Mouse (Mus musculus) stomach, postnatal 0 days (tissue): ENCODE results near the gene Prpsap1. TPM values are rescaled to one million over a fixed set of nuclear protein-coding genes. Genes with fewer than 3 reads are reported as not detected.

Source experiments
- ATAC-seq: fragments of 200-750 bp; cut with Nextera tagmentation; 2 replicates; pipeline ENCODE4 v1.8.0; 2017; ENCODE audit not compliant: low FRiP score, low TSS enrichment
- DNase-seq: peaks from one replicate; pipeline ENCODE4 v3.0.0-alpha.2; 2016; ENCODE audit warnings: low spot score
- H3K27ac ChIP-seq: fragments of 300-500 bp; sonication (generic); replicated peaks from 2 replicates; pipeline ENCODE4 v1.5.1; 2014; ENCODE audit warnings: mild to moderate bottlenecking, control low read depth
- H3K27me3 ChIP-seq: fragments of 300-500 bp; sonication (generic); 2 replicates; pipeline ENCODE4 v1.6.1; 2014; ENCODE audit warnings: low read length; ENCODE audit not compliant: control insufficient read depth, insufficient read depth
- H3K36me3 ChIP-seq: fragments of 300-500 bp; sonication (generic); 2 replicates; pipeline ENCODE4 v1.6.1; 2014; ENCODE audit warnings: low read length, mixed read lengths; ENCODE audit not compliant: control insufficient read depth, insufficient read depth
- H3K4me1 ChIP-seq: fragments of 300-500 bp; sonication (generic); replicated peaks from 2 replicates; pipeline ENCODE4 v1.6.1; 2014; ENCODE audit warnings: antibody characterized with exemption; ENCODE audit not compliant: control insufficient read depth, insufficient read depth
- H3K4me2 ChIP-seq: fragments of 300-500 bp; sonication (generic); replicated peaks from 2 replicates; pipeline ENCODE4 v1.6.1; 2014; ENCODE audit warnings: low read depth, mild to moderate bottlenecking, control low read depth, moderate library complexity
- H3K4me3 ChIP-seq: fragments of 300-500 bp; sonication (generic); 2 replicates; pipeline ENCODE4 v1.5.1; 2014; ENCODE audit warnings: low read depth, low read length, control low read depth
- H3K9ac ChIP-seq: fragments of 300-500 bp; sonication (generic); 2 replicates; pipeline ENCODE4 v1.6.1; 2014; ENCODE audit warnings: mild to moderate bottlenecking, low read length, control low read depth, mixed read lengths
- H3K9me3 ChIP-seq: fragments of 300-500 bp; sonication (generic); 2 replicates; pipeline ENCODE4 v1.6.1; 2016; ENCODE audit warnings: low read length; ENCODE audit not compliant: control insufficient read depth
- CTCF ChIP-seq: IDR thresholded peaks from 2 replicates; pipeline ENCODE4 v1.5.1; 2016; ENCODE audit warnings: antibody characterized with exemption, low read depth, mild to moderate bottlenecking, moderate library complexity
- EP300 ChIP-seq: optimal IDR thresholded peaks from 2 replicates; pipeline ENCODE3; 2016; ENCODE audit warnings: antibody characterized with exemption
- WGBS: fragments of 180-500 bp; shearing (Covaris S2); extraction: QIAGEN DNeasy Blood & Tissue Kit; methylation state at CpG from one replicate; pipeline ENCODE4 v1.1.7; 2014; 5-methylcytosine and 5-hydroxymethylcytosine counted together
- polyA plus RNA-seq: library from polyadenylated mRNA; unstranded; fragments of >200 nt; fragmentation: Nextera tagmentation; extraction: Ambion mirVana; gene quantifications from 2 replicates; pipeline ENCODE4 v1.2.1, GENCODE M21; 2015

The Prpsap1 gene
- polyA plus RNA-seq, 1 experiment from 2014 or later, result 94.0 TPM

DNA sequence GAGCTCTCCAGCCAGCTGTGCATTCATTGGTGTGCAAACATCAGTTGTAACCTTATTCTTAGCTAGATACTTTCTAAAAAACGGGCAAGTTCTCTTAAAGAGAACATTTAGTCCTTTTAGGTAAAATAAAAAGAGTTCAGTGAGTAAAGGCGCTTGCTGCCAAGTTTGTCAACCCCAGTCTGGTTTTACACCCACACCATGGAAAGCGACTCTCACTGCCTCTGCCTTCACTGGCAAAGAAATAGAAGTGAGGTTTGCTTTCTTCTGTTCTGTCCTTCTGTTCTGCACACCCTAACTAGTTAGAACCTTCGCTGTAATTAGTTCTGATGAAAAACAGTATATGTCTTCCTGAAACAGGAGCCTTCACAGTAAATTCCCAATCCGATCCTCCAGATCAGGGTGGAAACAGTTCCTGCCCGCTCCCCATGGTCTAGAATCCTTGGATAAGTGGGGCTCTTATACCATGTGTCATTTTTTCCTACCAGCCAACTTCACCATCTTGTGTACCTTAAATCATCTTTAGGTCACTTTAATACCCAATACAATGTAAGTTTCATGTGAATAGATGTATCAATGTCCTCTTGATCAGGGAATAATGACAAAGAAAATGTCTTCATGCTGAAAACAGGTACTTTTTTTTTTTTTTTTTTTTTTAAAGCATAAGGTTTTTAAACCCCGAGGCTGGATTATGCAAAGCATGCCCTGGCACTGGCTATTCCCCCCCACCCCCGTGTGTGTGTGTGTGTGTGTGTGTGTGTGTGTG is 61.2 kb downstream of the Prpsap1 start:
- Histone ChIP-seq H3K4me3 (no peak overlapping the region), H3K4me2 (no peak overlapping the region; the same call in 1 of the 2 replicates), H3K9ac (no peak overlapping the region), H3K4me1 (peaks cover 11% of the 10 kb centered on the region), H3K27ac (peak overlapping the region; percentile 89), H3K9me3 (no peaks in the 10 kb centered on the region), H3K27me3 (no peaks in the 10 kb centered on the region), H3K36me3 (no peaks in the 10 kb centered on the region; the same call in 1 of the 2 replicates)
- TF ChIP-seq CTCF (no peak), EP300 (no peak)
- DNase-seq (no peak), ATAC-seq (no peak)
- 52% methylated on average over 8 of the region's 8 CpGs for WGBS

DNA sequence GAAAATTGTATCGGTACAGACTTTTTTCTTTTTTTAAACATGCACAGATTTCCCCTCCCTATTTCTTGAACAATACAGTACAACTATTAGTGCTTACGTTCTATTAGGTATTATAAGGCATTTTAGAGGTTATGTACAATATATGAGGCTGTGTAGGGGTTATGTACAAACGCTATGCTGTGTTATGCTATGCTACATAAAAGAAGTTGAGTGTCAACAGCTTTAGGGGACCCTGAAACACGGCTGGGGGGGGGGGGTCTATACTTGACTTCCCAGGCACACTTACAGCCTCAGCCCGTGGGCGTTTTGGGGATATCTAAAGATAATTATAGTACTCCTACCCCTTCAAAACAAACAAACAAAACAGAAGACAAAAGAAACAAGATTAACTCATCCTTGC is 61.9 kb downstream of the Prpsap1 start:
- Histone ChIP-seq H3K9ac (no peak overlapping the region), H3K4me2 (no peak overlapping the region), H3K27me3 (no peaks in the 10 kb centered on the region), H3K36me3 (no peaks in the 10 kb centered on the region), H3K4me1 (peaks cover 11% of the 10 kb centered on the region), H3K9me3 (no peaks in the 10 kb centered on the region), H3K27ac (peak overlapping the region; percentile 89), H3K4me3 (no peak overlapping the region)
- no peak for TF ChIP-seq EP300
- TF ChIP-seq CTCF, result no peak
- ATAC-seq, result no peak
- no peak for DNase-seq
- WGBS, result 44% methylated on average over 6 of the region's 6 CpGs

DNA sequence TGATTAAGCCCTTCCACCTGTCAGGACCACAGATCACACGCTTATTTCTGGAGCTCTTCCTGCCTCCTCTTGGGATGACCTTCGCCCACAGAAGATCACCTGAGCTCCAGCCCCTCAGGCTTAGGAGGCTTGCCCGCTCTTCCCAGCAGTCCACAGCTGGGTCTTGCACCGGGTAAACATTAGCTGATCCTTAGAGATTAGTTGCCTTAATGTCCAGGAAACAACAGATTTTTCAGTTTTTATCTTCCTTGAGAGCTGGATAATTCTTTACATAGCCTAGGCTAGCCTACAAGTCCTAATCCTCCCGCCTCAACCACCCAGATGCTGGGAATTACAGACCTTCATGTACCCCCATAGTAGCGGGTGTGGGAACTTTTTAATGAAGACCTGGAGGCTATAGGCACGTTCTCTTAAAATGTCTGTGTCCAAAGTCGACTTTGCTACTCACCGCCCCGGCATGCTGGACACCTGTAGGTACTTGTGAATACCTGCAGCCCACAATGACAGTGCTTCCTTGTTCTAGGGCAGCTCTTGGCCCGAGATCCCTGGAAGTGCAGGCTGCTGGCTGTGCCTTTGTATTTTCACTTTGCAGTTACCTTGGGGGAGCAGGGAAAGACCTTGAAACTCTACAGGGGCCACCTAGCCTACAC is 62.4 kb downstream of the Prpsap1 start:
- H3K9me3 ChIP-seq, result no peaks in the 10 kb centered on the region
- H3K36me3 ChIP-seq, result no peaks in the 10 kb centered on the region
- no peak overlapping the region for H3K4me3 ChIP-seq
- H3K4me1 ChIP-seq, result peaks cover 5% of the 10 kb centered on the region
- peak overlapping the region; percentile 89 for H3K27ac ChIP-seq
- no peak for ATAC-seq
- DNase-seq, result peak; percentile 59
- WGBS, result 39% methylated on average over 11 of the region's 11 CpGs
- peak overlapping the region; percentile 45 for H3K9ac ChIP-seq
- TF ChIP-seq CTCF (no peak), EP300 (no peak)
- peak overlapping the region; percentile 28 for H3K4me2 ChIP-seq
- H3K27me3 ChIP-seq, result no peaks in the 10 kb centered on the region

- H3K27ac ChIP-seq, result peak overlapping the region; percentile 89
- ATAC-seq, result no peak
- TF ChIP-seq EP300, result no peak
- no peak for TF ChIP-seq CTCF
Observed at GRCm38 (mm10) chr11:116430723-116431427, 63.1 kb downstream of the Prpsap1 start.

DNA sequence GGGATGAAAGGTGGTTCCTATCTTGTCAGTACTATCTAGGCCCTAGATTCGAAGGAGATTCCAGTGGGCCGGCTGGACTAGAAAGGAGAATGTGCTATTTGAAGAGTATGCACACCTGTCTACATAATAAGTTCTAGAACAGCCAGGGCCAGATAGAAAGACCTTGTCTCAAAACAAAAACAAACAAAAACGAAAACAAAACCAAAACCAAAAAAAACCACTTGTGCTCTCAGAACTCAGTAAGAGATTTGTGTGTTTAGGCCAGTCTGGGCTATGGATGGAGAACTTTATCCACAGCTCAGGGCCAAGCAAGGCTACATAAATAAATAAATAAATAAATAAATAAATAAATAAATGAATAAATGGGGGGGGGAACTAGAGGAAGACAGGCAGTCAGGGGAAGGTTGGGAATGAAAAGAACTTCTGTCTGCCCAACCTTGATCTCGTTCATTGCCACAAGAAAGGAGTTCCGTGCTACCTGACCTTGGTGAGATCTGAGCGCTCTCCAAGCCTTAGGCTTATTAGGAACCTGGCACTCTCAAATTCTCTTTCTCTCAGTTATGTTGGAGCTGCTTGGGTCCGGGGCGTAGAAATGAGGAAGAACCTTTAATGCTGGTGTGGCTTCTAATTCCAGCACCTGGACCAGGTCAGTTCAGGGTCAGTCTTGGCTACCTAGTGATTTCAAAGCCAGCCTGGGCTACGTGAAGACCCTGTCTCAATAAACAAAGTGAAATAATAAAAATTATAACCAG is 64.0 kb downstream of the Prpsap1 start:
- H3K9me3 ChIP-seq, result no peaks in the 10 kb centered on the region
- ATAC-seq (no peak), DNase-seq (no peak)
- no peak overlapping the region for H3K4me3 ChIP-seq
- no peak overlapping the region for H3K4me2 ChIP-seq
- 67% methylated on average over 9 of the region's 9 CpGs for WGBS
- no peaks in the 10 kb centered on the region for H3K4me1 ChIP-seq
- peak overlapping the region; percentile 89 for H3K27ac ChIP-seq
- no peak for TF ChIP-seq CTCF
- no peak for TF ChIP-seq EP300
- H3K9ac ChIP-seq, result no peak overlapping the region
- H3K36me3 ChIP-seq, result no peaks in the 10 kb centered on the region
- no peaks in the 10 kb centered on the region for H3K27me3 ChIP-seq

More at GRCm38 (mm10) chr11:116430723-116431427, 63.1 kb downstream of the Prpsap1 start:
- Histone ChIP-seq H3K36me3 (no peaks in the 10 kb centered on the region), H3K4me1 (no peaks in the 10 kb centered on the region; the same call in 1 of the 2 replicates), H3K9me3 (no peaks in the 10 kb centered on the region), H3K4me3 (no peak overlapping the region), H3K9ac (peak overlapping the region; percentile 45; the same call in 1 of the 2 replicates), H3K4me2 (peak overlapping the region; percentile 28), H3K27me3 (no peaks in the 10 kb centered on the region)
- WGBS, result 21% methylated on average over 22 of the region's 22 CpGs
- peak; percentile 56 for DNase-seq
